Mouse (Mus musculus) lung, postnatal 36 days (tissue): ENCODE measurements around the gene Olig2.

Source experiments
- DNase-seq: peaks from one replicate; pipeline ENCODE4 v3.0.0; 2022; ENCODE audit warnings: mixed read lengths

Olig2 gene

GRCm38 (mm10) chr16:91225233-91226037 lies at the start of gene Olig2:
Gene Olig2, plus strand, starts transcription at chr16:91225457.
- DNase-seq = no peak

GRCm38 (mm10) chr16:91175892-91176291 lies 49.4 kb upstream of the Olig2 start:
- no peak for DNase-seq

GRCm38 (mm10) chr16:91187046-91187445 lies 38.2 kb upstream of the Olig2 start:
- no peak for DNase-seq

GRCm38 (mm10) chr16:91187662-91188061 lies 37.6 kb upstream of the Olig2 start:
- DNase-seq = no peak

GRCm38 (mm10) chr16:91188304-91188703 lies 37.0 kb upstream of the Olig2 start:
- DNase-seq = no peak

- DNase-seq = no peak
Measured at GRCm38 (mm10) chr16:91191233-91191632, 34.0 kb upstream of the Olig2 start.

- no peak for DNase-seq
Measured at GRCm38 (mm10) chr16:91191663-91192237, 33.5 kb upstream of the Olig2 start.

GRCm38 (mm10) chr16:91192672-91193354 lies 32.4 kb upstream of the Olig2 start:
- DNase-seq = no peak

GRCm38 (mm10) chr16:91199815-91200214 lies 25.4 kb upstream of the Olig2 start:
- DNase-seq = no peak

GRCm38 (mm10) chr16:91202989-91203388 lies 22.3 kb upstream of the Olig2 start:
- no peak for DNase-seq

- DNase-seq = no peak
Measured at GRCm38 (mm10) chr16:91206371-91206770, 18.9 kb upstream of the Olig2 start.

- DNase-seq = no peak
Measured at GRCm38 (mm10) chr16:91217077-91217476, 8.2 kb upstream of the Olig2 start.

GRCm38 (mm10) chr16:91217948-91218347 lies 7.3 kb upstream of the Olig2 start:
- DNase-seq = no peak

- DNase-seq = no peak
Measured at GRCm38 (mm10) chr16:91219246-91219645, 6.0 kb upstream of the Olig2 start.

- no peak for DNase-seq
Measured at GRCm38 (mm10) chr16:91222171-91222642, 3.0 kb upstream of the Olig2 start.

- DNase-seq = no peak
Measured at GRCm38 (mm10) chr16:91222643-91223271, 2.5 kb upstream of the Olig2 start.

- DNase-seq = no peak
Measured at GRCm38 (mm10) chr16:91223327-91224067, 1.8 kb upstream of the Olig2 start.

- no peak for DNase-seq
Measured at GRCm38 (mm10) chr16:91224068-91224402, 1.2 kb upstream of the Olig2 start.

GRCm38 (mm10) chr16:91224481-91225232 lies 600 bp upstream of the Olig2 start:
- no peak for DNase-seq

GRCm38 (mm10) chr16:91226038-91226882 lies 1.0 kb downstream of the Olig2 start:
- DNase-seq = no peak
